Mouse (Mus musculus): ENCODE measurements around the gene Proser2.

Proser2 gene

GRCm38 (mm10) chr2:6072685-6073260, 57.2 kb downstream of the Proser2 start:
- no peak for DNase-seq (ENCODE audit: low read depth, low spot score)

DNA sequence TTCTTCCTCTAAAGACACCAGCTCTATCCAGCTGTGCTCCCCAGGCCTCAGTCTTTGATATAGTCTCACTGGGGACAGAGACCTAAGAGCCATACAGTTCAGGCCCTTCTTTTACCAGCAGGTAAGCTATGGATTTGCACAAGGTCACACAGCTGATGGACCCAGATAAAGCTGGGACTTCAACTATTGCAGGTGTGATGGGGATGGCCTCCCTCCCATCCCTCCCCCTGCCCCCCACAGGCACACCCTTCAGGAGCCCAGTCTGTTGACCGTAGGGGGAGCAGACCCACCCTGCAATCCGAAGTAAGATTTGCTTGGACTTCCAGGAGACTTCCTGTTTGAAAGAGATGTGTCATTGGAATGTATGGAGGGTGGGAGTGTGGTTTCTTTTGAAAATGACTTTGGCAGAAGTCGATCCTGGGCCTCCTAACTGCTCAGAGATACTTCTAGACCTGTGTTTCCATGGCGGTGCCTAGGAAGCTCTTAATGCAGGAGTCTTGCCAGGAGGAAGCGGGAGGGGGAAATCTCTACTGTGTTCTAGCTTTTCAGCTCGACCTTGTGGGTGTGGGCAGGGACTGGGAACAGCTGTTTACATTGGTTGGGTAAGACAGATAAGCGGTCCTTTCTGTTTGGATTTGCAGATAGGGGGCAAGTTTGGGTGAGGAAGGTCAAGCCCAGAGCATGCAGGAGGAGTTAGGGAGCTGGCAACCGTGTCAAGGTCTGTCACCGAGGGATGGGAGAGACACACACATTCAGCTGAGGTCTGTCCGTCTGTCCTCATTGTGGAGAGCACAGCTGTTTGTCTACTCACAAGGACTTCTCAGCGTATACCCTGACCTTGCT, 58.2 kb downstream of the Proser2 start:
- no peak for DNase-seq (ENCODE audit: low read depth, low spot score)

- no peak for DNase-seq (ENCODE audit: low read depth, low spot score)
Observed at GRCm38 (mm10) chr2:6070925-6071324, 59.1 kb downstream of the Proser2 start.

- no peak for DNase-seq (ENCODE audit: low read depth, low spot score)
Observed at GRCm38 (mm10) chr2:6067341-6067740, 62.7 kb downstream of the Proser2 start.

GRCm38 (mm10) chr2:6060071-6060804, 69.8 kb downstream of the Proser2 start:
- DNase-seq (ENCODE audit: low read depth, low spot score): no peak

GRCm38 (mm10) chr2:6059291-6059690, 70.7 kb downstream of the Proser2 start:
- DNase-seq (ENCODE audit: low read depth, low spot score): no peak

DNA sequence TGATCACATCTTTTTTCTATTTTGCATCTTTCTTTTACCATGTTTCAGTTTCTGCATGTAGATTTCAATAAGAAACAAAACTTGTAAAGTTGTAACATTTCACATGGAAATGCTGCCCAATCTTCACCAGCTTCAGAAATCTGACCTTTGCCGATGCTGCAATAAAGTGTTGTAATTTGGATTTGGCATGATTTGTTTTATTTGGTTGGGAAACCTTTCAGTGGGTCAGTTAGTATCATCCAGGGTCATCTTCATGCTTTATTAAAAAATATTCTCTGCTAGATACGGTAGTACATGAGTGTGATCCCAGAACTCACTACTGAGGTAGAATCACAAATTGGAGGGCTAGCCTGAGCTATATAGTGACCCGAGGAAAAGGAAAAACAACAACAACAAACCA, 73.5 kb downstream of the Proser2 start:
- no peak for DNase-seq (ENCODE audit: low read depth, low spot score)

DNA sequence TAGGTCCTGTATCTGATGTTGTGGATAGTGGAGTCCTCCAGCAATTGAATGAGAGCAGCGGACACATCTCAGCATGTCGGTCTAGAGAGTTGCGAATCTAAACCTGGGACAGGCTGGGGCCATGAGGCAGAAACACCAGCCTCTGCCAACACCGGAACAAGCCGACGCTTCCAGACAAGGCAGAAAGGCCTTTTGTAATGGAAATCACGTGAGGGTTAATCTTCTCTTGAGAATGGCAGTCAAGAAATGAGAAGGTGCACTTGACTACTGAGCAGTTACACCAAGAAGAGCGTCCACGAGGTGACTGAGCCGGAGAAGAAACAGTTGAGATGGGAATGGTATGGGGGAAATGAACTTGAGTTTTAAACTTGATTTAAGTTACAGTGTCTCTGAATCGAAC, 74.5 kb downstream of the Proser2 start:
- no peak for DNase-seq (ENCODE audit: low read depth, low spot score)

GRCm38 (mm10) chr2:6049018-6049417, 81.0 kb downstream of the Proser2 start:
- no peak for DNase-seq (ENCODE audit: low read depth, low spot score)

DNA sequence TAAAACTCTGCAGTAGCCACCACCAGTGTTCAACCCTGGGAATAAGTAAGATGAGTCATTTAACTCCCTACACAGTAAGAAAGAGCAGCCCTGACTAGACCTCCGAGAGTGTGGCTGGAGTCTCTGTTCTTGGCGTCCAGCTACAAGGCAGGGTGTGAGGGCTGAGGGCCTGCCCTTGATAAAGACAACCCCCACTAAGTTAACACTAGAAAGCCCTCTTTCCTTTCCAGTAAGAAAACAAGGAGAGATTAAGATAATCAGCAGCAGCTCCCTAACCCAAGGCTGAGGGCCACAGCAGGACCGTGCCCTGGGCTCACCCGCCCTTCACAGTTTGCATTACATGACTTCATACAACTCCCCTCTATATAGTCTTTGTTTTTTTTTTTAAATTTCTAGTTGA, 81.4 kb downstream of the Proser2 start:
- no peak for DNase-seq (ENCODE audit: low read depth, low spot score)

Data from brain, adult 2 months (tissue).